Mouse (Mus musculus) liver, embryonic 14.5 days (tissue): Measurements from ENCODE around the gene BC030867. TPM values are rescaled to one million over a fixed set of nuclear protein-coding genes. Genes with fewer than 3 reads are reported as not detected.
A peak's percentile ranks its signal among the peaks of the same experiment; 100 is the strongest.
"Not testable (repeated sequence)": the region's sequence is repeated elsewhere in the genome, so short reads cannot be mapped to it uniquely, and the experiment has no call there.

Source experiments
- ATAC-seq: fragments of 200-750 bp; cut with Nextera tagmentation; 2 replicates; pipeline ENCODE4 v1.8.0; 2017; ENCODE audit warnings: moderate number of reproducible peaks, mild to moderate bottlenecking, moderate library complexity; ENCODE audit not compliant: insufficient read depth
- DNase-seq, 3 experiments: peaks; one replicate each; pipeline ENCODE4 v3.0.0-alpha.2; 2012 to 2013; ENCODE audit warnings: low read depth in 3 of 3, low spot score in 3 of 3
- H3K27ac ChIP-seq: fragments of 300-500 bp; sonication (generic); 2 replicates; pipeline ENCODE4 v1.5.1; 2014; ENCODE audit warnings: moderate library complexity, mild to moderate bottlenecking, control low read depth, inconsistent platforms
- H3K27me3 ChIP-seq: fragments of 300-500 bp; sonication (generic); 2 replicates; pipeline ENCODE4 v1.6.1; 2014; ENCODE audit warnings: mild to moderate bottlenecking, low read length, moderate library complexity; ENCODE audit not compliant: control insufficient read depth, insufficient read depth
- H3K36me3 ChIP-seq: fragments of 300-500 bp; sonication (generic); replicated peaks from 2 replicates; pipeline ENCODE4 v1.6.1; 2014; ENCODE audit warnings: low read depth; ENCODE audit not compliant: control insufficient read depth, insufficient read depth
- H3K4me1 ChIP-seq, 2 experiments: fragments of 200-500 bp in 1 of 2; fragments of 300-500 bp in 1 of 2; sonication (generic) in 1 of 2; replicated peaks; 2 replicates each; pipeline ENCODE4 v1.6.1; 2012 to 2014; ENCODE audit warnings: antibody characterized with exemption in 1 of 2, inconsistent platforms in 1 of 2, low read length in 1 of 2; ENCODE audit not compliant: control insufficient read depth in 2 of 2, insufficient read depth in 2 of 2
- H3K4me2 ChIP-seq: fragments of 300-500 bp; sonication (generic); 2 replicates; pipeline ENCODE4 v1.6.1; 2014; ENCODE audit warnings: low read depth, mild to moderate bottlenecking, control low read depth, moderate library complexity
- H3K4me3 ChIP-seq, 2 experiments: fragments of 200-500 bp in 1 of 2; fragments of 300-500 bp in 1 of 2; sonication (generic) in 1 of 2; 2 replicates each; pipeline ENCODE4 v1.5.1; 2012 to 2014; ENCODE audit warnings: low read depth in 2 of 2, low read length in 2 of 2, mild to moderate bottlenecking in 2 of 2, control low read depth in 1 of 2, inconsistent platforms in 1 of 2, moderate library complexity in 1 of 2; ENCODE audit not compliant: insufficient read depth in 1 of 2
- H3K9ac ChIP-seq: fragments of 300-500 bp; sonication (generic); replicated peaks from 2 replicates; pipeline ENCODE4 v1.6.1; 2014; ENCODE audit warnings: mild to moderate bottlenecking, control low read depth, moderate library complexity
- H3K9me3 ChIP-seq: fragments of 300-500 bp; sonication (generic); 2 replicates; pipeline ENCODE4 v1.6.1; 2016; ENCODE audit warnings: low read length, mixed read lengths; ENCODE audit not compliant: control insufficient read depth
- CTCF ChIP-seq: IDR thresholded peaks from 2 replicates; pipeline ENCODE4 v1.5.1; 2016; ENCODE audit warnings: antibody characterized with exemption, low read depth, control low read depth
- EP300 ChIP-seq: IDR thresholded peaks from 2 replicates; pipeline ENCODE4 v1.6.1; 2016; ENCODE audit warnings: antibody characterized with exemption, low read depth
- WGBS: fragments of 180-500 bp; shearing (Covaris S2); extraction: QIAGEN DNeasy Blood & Tissue Kit; methylation state at CpG from one replicate; pipeline ENCODE4 v1.1.7; 2014; ENCODE audit not compliant: insufficient replicate concordance; 5-methylcytosine and 5-hydroxymethylcytosine counted together
- polyA plus RNA-seq, 2 experiments: library from polyadenylated mRNA; depleted of rRNA in 1 of 2; stranded (reverse) in 1 of 2; unstranded in 1 of 2; fragments of >200 nt; fragmentation: Nextera tagmentation in 1 of 2; extraction: Ambion mirVana in 1 of 2; gene quantifications; 2 replicates each; pipeline versions ENCODE4 v1.2.1 to v1.2.3; 2012 to 2014

BC030867 gene
- polyA plus RNA-seq, 2 experiments: 10.8 to 11.3 TPM

GRCm38 (mm10) chr11:102277754-102278153, 29.1 kb downstream of the BC030867 start:
- 69% methylated on average over 12 of the region's 12 CpGs for WGBS
- no peaks in the 10 kb centered on the region for H3K36me3 ChIP-seq
- no peaks in the 10 kb centered on the region for H3K27me3 ChIP-seq
- no peak overlapping the region for H3K27ac ChIP-seq
- H3K4me3 ChIP-seq: no peak overlapping the region
- H3K9ac ChIP-seq: no peak overlapping the region
- no peak overlapping the region for H3K4me2 ChIP-seq
- ATAC-seq (no peak), DNase-seq (no peak)
- H3K4me1 ChIP-seq: no peaks in the 10 kb centered on the region; a peak in 3 of 4 replicates
- no peaks in the 10 kb centered on the region for H3K9me3 ChIP-seq
- TF ChIP-seq CTCF: no peak
- TF ChIP-seq EP300: no peak

GRCm38 (mm10) chr11:102279595-102279994, 30.9 kb downstream of the BC030867 start:
- peaks cover 6 to 7% of the 10 kb centered on the region in 2 experiments for H3K4me1 ChIP-seq
- DNase-seq (no peak), ATAC-seq (no peak)
- no peak overlapping the region for H3K9ac ChIP-seq
- no peak overlapping the region for H3K4me3 ChIP-seq
- WGBS: 70% methylated on average over 3 of the region's 3 CpGs
- no peaks in the 10 kb centered on the region for H3K9me3 ChIP-seq
- no peak for TF ChIP-seq CTCF
- no peak for TF ChIP-seq EP300
- no peaks in the 10 kb centered on the region for H3K27me3 ChIP-seq
- H3K36me3 ChIP-seq: no peaks in the 10 kb centered on the region
- no peak overlapping the region for H3K27ac ChIP-seq
- no peak overlapping the region for H3K4me2 ChIP-seq

- H3K9ac ChIP-seq, H3K4me2 ChIP-seq, ATAC-seq, H3K4me1 ChIP-seq, DNase-seq, H3K4me3 ChIP-seq, H3K36me3 ChIP-seq, H3K27ac ChIP-seq, H3K9me3 ChIP-seq, H3K27me3 ChIP-seq: not testable (repeated sequence)
- WGBS: 65% methylated on average over 6 of the region's 6 CpGs
Observed at GRCm38 (mm10) chr11:102280267-102280666, 31.6 kb downstream of the BC030867 start.

GRCm38 (mm10) chr11:102283922-102284321, 35.2 kb downstream of the BC030867 start:
- 74% methylated on average over 6 of the region's 6 CpGs for WGBS
- Histone ChIP-seq H3K27ac (peak overlapping the region; percentile 68), H3K4me3 (peak overlapping the region in 1 of 2 experiments; percentile 78; a peak in 2 of 4 replicates), H3K9me3 (no peaks in the 10 kb centered on the region), H3K4me1 (peaks cover 9 to 24% of the 10 kb centered on the region in 2 experiments), H3K36me3 (peaks cover 2% of the 10 kb centered on the region), H3K27me3 (no peaks in the 10 kb centered on the region), H3K4me2 (peak overlapping the region; percentile 69), H3K9ac (peak overlapping the region; percentile 31; the same call in 1 of the 2 replicates)
- DNase-seq (peak in 1 of 3 experiments; percentile 18), ATAC-seq (no peak)
- TF ChIP-seq CTCF (0 out of 2 replicates have a peak, but pooled peaks have one; percentile 21), EP300 (no peak)

GRCm38 (mm10) chr11:102284501-102285094, 35.9 kb downstream of the BC030867 start, which contains the start of gene Tmub2:
Tmub2 (plus strand) TSS chr11:102284931.
- no peaks in the 10 kb centered on the region for H3K9me3 ChIP-seq
- DNase-seq (peak; percentile 98 to 99 (median 99)), ATAC-seq (peak; percentile 89)
- TF ChIP-seq EP300: no peak
- no peak; the same call in 1 of the 2 replicates for TF ChIP-seq CTCF
- H3K4me1 ChIP-seq: peaks cover 9 to 24% of the 10 kb centered on the region in 2 experiments
- H3K27ac ChIP-seq: peak within 1 kb of the TSS; percentile 68
- H3K9ac ChIP-seq: peak within 1 kb of the TSS; percentile 88
- H3K4me2 ChIP-seq: peak within 1 kb of the TSS; percentile 69
- H3K36me3 ChIP-seq: peaks cover 2% of the 10 kb centered on the region
- H3K4me3 ChIP-seq: peak within 1 kb of the TSS; percentile 78 to 81
- H3K27me3 ChIP-seq: no peaks in the 10 kb centered on the region
- WGBS: under 1% methylated on average over 32 of the region's 32 CpGs
